Mouse (Mus musculus) C2C12 (cell line): ENCODE measurements at regions not wholly inside any gene's neighbourhood (a gene's known extent, or its start where the extent isn't known, plus 50 kb on each side); places are given as distances from the start of the nearest gene placed in this dataset.

Experiments
- H3K27me3 ChIP-seq: one replicate; pipeline ENCODE4 v1.6.1; 2011; ENCODE audit not compliant: control insufficient read depth, insufficient read depth, insufficient read length
- H3K36me3 ChIP-seq: one replicate; pipeline ENCODE4 v1.6.1; 2011; ENCODE audit not compliant: control insufficient read depth, insufficient read depth
- H3K4me3 ChIP-seq: one replicate; pipeline ENCODE4 v1.5.1; 2011; ENCODE audit warnings: mild to moderate bottlenecking, control low read depth; ENCODE audit not compliant: poor library complexity, insufficient read depth, severe bottlenecking
- H3K79me2 ChIP-seq: one replicate; pipeline ENCODE4 v1.6.1; 2011; ENCODE audit not compliant: control insufficient read depth, insufficient read depth
- H3K79me3 ChIP-seq: one replicate; pipeline ENCODE4 v1.6.1; 2011; ENCODE audit warnings: low read depth, control low read depth
- H3ac ChIP-seq: one replicate; pipeline ENCODE3; 2011; ENCODE audit warnings: low read depth; ENCODE audit not compliant: control insufficient read depth, insufficient read length
- CEBPB ChIP-seq: IDR thresholded peaks from one replicate; pipeline ENCODE4 v1.6.1; 2011; ENCODE audit warnings: low read depth, mild to moderate bottlenecking, control low read depth, moderate library complexity
- CTCF ChIP-seq: IDR thresholded peaks from one replicate; pipeline ENCODE4 v1.5.1; 2011; ENCODE audit not compliant: control insufficient read depth, insufficient read depth, insufficient read length
- FOSL1 ChIP-seq: IDR thresholded peaks from one replicate; pipeline ENCODE4 v1.8.0; 2011; ENCODE audit warnings: mild to moderate bottlenecking, low read length; ENCODE audit not compliant: poor library complexity, insufficient read depth, severe bottlenecking
- MAX ChIP-seq: IDR thresholded peaks from one replicate; pipeline ENCODE4 v1.6.1; 2011; ENCODE audit warnings: mild to moderate bottlenecking, control low read depth
- MYOD1 ChIP-seq: IDR thresholded peaks from one replicate; pipeline ENCODE4 v1.6.1; 2011; ENCODE audit warnings: low read depth; ENCODE audit not compliant: control insufficient read depth, insufficient read length
- MYOG ChIP-seq: IDR thresholded peaks from one replicate; pipeline ENCODE4 v1.6.1; 2011; ENCODE audit not compliant: control insufficient read depth, insufficient read length; ENCODE audit errors: extremely low read depth
- USF1 ChIP-seq: IDR thresholded peaks from one replicate; pipeline ENCODE4 v1.6.1; 2011; ENCODE audit warnings: low read depth, mild to moderate bottlenecking, control low read depth, moderate library complexity

DNA sequence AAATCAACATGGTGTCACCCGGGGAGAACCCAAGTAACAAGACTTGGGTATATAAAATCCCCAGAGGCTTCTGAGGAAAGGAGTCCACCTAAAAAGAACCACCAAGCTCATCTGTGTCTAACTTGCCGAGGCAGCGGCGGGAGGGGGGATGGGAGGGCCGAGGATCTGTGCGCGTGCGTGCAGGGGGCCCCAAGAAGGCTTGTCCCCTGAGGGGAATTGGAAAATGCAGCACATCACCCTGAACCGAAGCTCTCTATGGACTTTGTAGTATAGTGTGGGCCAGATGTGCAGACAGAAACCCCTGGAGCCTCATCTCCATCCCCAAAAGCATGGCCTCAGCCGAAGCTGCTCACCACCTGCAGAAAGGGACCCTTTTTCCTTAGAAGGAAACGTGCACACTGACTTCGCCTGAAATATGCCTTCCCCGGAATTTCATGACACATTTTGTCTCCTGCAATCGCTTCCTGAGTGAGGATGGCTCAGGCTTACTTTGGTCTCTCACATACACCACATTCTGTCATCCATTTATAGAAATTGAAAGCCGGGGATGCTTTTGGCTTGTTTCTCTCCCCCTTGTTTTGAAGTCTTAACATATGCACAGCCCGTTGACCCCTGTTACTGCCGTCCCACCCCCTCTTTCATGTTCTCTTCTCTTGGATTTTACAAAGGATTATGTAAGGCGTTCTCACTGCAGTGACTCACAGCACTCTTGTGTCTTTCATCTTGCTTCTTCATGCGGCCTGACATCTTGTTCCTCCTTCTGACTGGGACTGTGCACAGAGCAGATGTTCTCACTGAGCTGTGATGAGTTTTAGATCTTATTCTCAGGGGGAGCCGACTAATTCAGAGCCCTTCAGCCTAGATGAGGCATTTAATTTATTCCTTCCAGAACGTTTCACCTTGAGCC lies 559.6 kb downstream of the Irx1 start:
- H3K36me3 ChIP-seq = no peaks in the 10 kb centered on the region
- no peaks in the 10 kb centered on the region for H3K79me3 ChIP-seq
- no peak overlapping the region for H3K4me3 ChIP-seq
- no peaks in the 10 kb centered on the region for H3K27me3 ChIP-seq
- no peaks in the 10 kb centered on the region for H3K79me2 ChIP-seq
- H3ac ChIP-seq = no peak overlapping the region
- no peak for TF ChIP-seq MAX
- no peak for TF ChIP-seq CEBPB
- TF ChIP-seq MYOG = no peak
- no peak for TF ChIP-seq FOSL1
- TF ChIP-seq CTCF = no peak
- TF ChIP-seq USF1 = no peak
- TF ChIP-seq MYOD1 = no peak

DNA sequence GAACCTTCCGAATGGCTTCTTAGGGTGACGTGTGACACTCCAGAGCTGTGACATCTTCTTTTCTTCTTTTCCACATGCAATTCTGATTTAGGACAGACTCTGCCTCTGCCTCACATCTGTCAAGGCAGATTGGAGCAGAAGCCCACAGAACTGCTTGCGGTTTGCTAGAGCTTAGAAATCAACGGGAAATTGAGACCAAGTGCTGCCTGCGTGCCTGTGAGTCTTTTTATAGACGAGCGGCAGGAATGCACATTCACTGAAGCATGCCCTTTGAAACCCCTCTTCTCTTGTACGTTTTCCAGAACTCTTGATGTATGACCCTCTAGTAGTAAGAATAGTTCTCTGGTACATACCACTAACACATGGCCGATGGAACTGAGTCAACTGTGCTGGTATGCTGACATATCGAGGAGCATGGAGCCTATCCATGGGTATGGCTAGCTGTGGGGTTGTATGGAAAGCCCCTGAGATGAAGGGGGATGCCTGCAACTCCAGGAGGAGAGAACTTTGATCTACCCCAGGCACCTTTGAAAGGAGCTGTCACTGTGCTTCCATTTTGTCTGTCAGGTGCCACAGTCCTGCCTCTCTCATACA lies 552.2 kb upstream of the Adamts16 start:
- Histone ChIP-seq H3K4me3 (no peak overlapping the region), H3K79me2 (no peaks in the 10 kb centered on the region), H3K27me3 (no peaks in the 10 kb centered on the region), H3ac (no peak overlapping the region), H3K36me3 (no peaks in the 10 kb centered on the region), H3K79me3 (no peaks in the 10 kb centered on the region)
- no peak for TF ChIP-seq CEBPB
- TF ChIP-seq FOSL1 = no peak
- TF ChIP-seq MAX = no peak
- TF ChIP-seq USF1 = no peak
- TF ChIP-seq MYOG = no peak
- TF ChIP-seq MYOD1 = no peak
- TF ChIP-seq CTCF = no peak

DNA sequence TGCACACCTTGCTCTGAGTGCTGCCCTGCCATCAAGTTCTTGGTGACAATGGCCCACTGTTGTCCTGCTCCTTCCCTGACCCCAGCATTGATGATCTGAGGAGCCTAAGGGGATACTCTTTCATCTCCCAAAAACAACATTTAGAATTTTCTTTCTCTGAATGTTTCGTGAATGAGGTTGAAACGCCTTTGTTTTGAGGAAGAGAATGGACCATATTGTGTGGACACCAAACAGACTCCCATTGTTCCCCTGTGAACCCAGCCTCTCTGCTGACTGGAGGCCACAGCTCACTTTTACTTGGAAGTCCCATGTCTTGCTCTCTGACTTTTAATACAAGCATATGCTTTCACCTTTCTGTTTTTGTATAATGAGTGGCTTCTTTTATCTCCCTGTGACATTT lies 537.0 kb upstream of the Adamts16 start:
- TF ChIP-seq CTCF (no peak), MYOD1 (no peak)
- H3K4me3 ChIP-seq = no peak overlapping the region
- H3ac ChIP-seq = no peak overlapping the region
- no peaks in the 10 kb centered on the region for H3K27me3 ChIP-seq
- no peaks in the 10 kb centered on the region for H3K36me3 ChIP-seq
- H3K79me2 ChIP-seq = no peaks in the 10 kb centered on the region
- H3K79me3 ChIP-seq = no peaks in the 10 kb centered on the region

DNA sequence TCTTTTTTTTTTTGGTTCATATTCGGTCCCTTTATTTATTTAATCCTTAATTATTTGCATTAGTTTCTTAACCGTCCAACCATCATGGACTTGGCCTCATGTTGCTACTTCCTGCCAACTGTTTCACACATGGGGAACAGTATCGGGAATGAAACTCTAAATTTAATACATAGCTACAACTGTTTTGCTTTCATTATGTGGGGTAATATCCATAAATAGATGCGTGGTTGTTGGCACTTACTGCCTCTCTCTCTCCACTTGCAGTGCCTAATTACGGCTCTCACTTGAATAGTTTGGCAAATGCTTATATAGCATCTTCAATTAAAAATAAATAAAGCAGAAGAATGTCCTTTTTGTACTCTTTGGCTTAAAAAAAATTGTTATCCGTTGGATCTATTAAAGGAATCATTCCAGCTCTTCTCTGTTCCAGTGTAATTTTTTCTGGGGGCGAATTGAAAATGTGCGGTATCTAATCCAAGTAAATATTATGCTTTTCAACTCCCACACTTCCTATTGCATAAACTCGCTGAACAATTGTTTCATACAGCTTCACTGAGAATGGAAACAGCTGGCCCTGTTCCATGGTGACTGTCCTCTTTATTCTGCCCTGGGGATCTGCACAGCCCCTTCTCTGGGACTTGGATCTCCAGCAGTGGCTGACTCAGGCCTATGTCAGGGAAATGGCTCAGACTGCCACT lies 534.4 kb upstream of the Adamts16 start:
- no peaks in the 10 kb centered on the region for H3K27me3 ChIP-seq
- no peaks in the 10 kb centered on the region for H3K79me2 ChIP-seq
- no peak overlapping the region for H3ac ChIP-seq
- no peak overlapping the region for H3K4me3 ChIP-seq
- peak; percentile 72 for TF ChIP-seq CEBPB
- no peak for TF ChIP-seq MAX
- no peak for TF ChIP-seq CTCF
- H3K79me3 ChIP-seq = no peaks in the 10 kb centered on the region
- no peaks in the 10 kb centered on the region for H3K36me3 ChIP-seq

DNA sequence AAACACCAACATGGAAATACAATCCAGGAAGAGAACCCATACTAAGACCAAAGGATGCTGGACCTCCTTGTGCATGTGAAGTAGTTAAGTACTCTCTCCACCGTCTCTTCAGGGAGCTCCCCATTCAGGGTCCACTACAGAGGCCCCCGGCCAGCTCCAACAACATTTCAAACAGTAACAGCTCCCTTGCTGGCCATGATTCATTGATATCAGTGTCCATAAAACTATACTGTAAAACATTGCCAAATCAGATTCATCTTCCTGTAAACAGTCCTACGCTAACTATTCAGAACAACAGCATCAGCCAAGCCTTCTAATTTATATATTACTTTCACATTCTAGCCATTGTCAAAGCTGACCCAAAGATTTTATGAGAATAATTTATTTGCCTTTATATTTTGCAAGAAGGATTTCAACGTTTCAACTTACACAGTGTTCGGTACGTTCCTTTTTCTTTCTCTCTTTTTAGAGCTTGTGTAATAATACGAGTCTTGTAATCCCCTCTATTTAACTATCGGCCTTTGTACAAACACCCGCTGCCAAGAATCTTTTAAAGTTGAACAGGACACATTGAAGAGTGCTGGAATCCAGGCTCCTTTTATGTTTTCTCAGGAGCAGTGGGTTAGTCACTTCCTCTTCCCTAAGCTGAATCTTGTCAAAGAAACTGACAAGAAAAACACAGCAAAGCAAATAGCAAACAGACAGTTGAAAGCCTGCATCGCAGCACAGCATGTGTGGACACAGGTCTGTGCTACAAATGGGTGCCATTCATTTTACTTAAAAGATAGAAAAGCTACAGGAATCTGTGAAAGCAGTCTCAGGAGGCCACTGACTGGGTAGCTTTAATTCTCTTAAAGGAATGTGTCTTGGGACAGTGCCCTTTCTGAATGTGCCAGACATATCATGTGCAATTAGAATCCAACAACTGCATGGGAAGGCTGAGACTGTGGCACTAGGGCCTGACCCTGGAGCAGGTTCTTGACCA lies 531.4 kb upstream of the Adamts16 start:
- Histone ChIP-seq H3K27me3 (no peaks in the 10 kb centered on the region), H3K79me2 (no peaks in the 10 kb centered on the region), H3K4me3 (no peak overlapping the region), H3K79me3 (no peaks in the 10 kb centered on the region), H3ac (no peak overlapping the region), H3K36me3 (no peaks in the 10 kb centered on the region)
- no peak for TF ChIP-seq FOSL1
- no peak for TF ChIP-seq MYOG
- TF ChIP-seq MAX = no peak
- TF ChIP-seq CTCF = no peak
- no peak for TF ChIP-seq USF1
- TF ChIP-seq MYOD1 = no peak
